Mouse (Mus musculus): ENCODE data around the gene Pth1r. TPM values are rescaled to one million over a fixed set of nuclear protein-coding genes. Genes with fewer than 3 reads are reported as not detected.
A peak's percentile ranks its signal among the peaks of the same experiment; 100 is the strongest.

The Pth1r gene
- polyA plus RNA-seq, 1 experiment from 2014 or later = 35.7 TPM

- H3K4me2 ChIP-seq (replicated peaks) = no peak overlapping the region
- no peaks in the 10 kb centered on the region for H3K4me1 ChIP-seq
- H3K27ac ChIP-seq (replicated peaks) = no peak overlapping the region
- 92% methylated on average over 10 of the region's 10 CpGs for WGBS
- H3K9ac ChIP-seq (replicated peaks) = no peak overlapping the region
- H3K36me3 ChIP-seq = no peaks in the 10 kb centered on the region
- H3K4me3 ChIP-seq = no peak overlapping the region
- H3K9me3 ChIP-seq = no peaks in the 10 kb centered on the region
- ATAC-seq (ENCODE audit: low FRiP score, low read depth) = no peak
- H3K27me3 ChIP-seq = 0 out of 2 replicates have a peak, but pooled peaks cover 8% of the 10 kb centered on the region
These were observed 25.4 kb upstream of the Pth1r start for GRCm38 (mm10) chr9:110772336-110772735.

GRCm38 (mm10) chr9:110763405-110763804, 16.5 kb upstream of the Pth1r start:
- no peak overlapping the region for H3K27ac ChIP-seq (replicated peaks)
- H3K9ac ChIP-seq (replicated peaks) = no peak overlapping the region
- H3K36me3 ChIP-seq = no peaks in the 10 kb centered on the region
- no peaks in the 10 kb centered on the region for H3K4me1 ChIP-seq
- H3K4me3 ChIP-seq = no peak overlapping the region
- WGBS = 70% methylated on average over 2 of the region's 2 CpGs
- no peak overlapping the region for H3K4me2 ChIP-seq (replicated peaks)
- H3K27me3 ChIP-seq = peaks cover 4% of the 10 kb centered on the region; the same call in 1 of the 2 replicates
- no peaks in the 10 kb centered on the region for H3K9me3 ChIP-seq
- ATAC-seq (ENCODE audit: low FRiP score, low read depth) = no peak

GRCm38 (mm10) chr9:110762763-110763162, 15.8 kb upstream of the Pth1r start:
- no peak overlapping the region for H3K4me2 ChIP-seq (replicated peaks)
- H3K27me3 ChIP-seq = peaks cover 4% of the 10 kb centered on the region; the same call in 1 of the 2 replicates
- H3K36me3 ChIP-seq = no peaks in the 10 kb centered on the region
- H3K9ac ChIP-seq (replicated peaks) = no peak overlapping the region
- no peaks in the 10 kb centered on the region for H3K4me1 ChIP-seq
- H3K4me3 ChIP-seq = no peak overlapping the region
- no peaks in the 10 kb centered on the region for H3K9me3 ChIP-seq
- H3K27ac ChIP-seq (replicated peaks) = no peak overlapping the region
- 83% methylated on average over 10 of the region's 10 CpGs for WGBS
- no peak for ATAC-seq (ENCODE audit: low FRiP score, low read depth)

- no peaks in the 10 kb centered on the region for H3K36me3 ChIP-seq
- H3K4me1 ChIP-seq = no peaks in the 10 kb centered on the region
- H3K4me2 ChIP-seq (replicated peaks) = no peak overlapping the region
- no peaks in the 10 kb centered on the region for H3K9me3 ChIP-seq
- no peak overlapping the region for H3K9ac ChIP-seq (replicated peaks)
- H3K4me3 ChIP-seq = no peak overlapping the region
- WGBS = 78% methylated on average over 8 of the region's 8 CpGs
- H3K27me3 ChIP-seq = peaks cover 4% of the 10 kb centered on the region; the same call in 1 of the 2 replicates
- no peak for ATAC-seq (ENCODE audit: low FRiP score, low read depth)
- H3K27ac ChIP-seq (replicated peaks) = no peak overlapping the region
These were observed 13.9 kb upstream of the Pth1r start for GRCm38 (mm10) chr9:110760886-110761285.

- Histone ChIP-seq H3K36me3 (no peaks in the 10 kb centered on the region), H3K9me3 (no peaks in the 10 kb centered on the region), H3K9ac (replicated peaks) (no peak overlapping the region), H3K27ac (replicated peaks) (no peak overlapping the region), H3K4me1 (no peaks in the 10 kb centered on the region), H3K4me3 (no peak overlapping the region), H3K27me3 (peaks cover 2% of the 10 kb centered on the region; the same call in 1 of the 2 replicates), H3K4me2 (replicated peaks) (no peak overlapping the region)
- 70% methylated on average over 2 of the region's 2 CpGs for WGBS
- peak; percentile 38; the same call in 1 of the 2 replicates for ATAC-seq (ENCODE audit: low FRiP score, low read depth)
These were observed 12.3 kb upstream of the Pth1r start for GRCm38 (mm10) chr9:110759265-110759664.

- WGBS = 78% methylated on average over 8 of the region's 8 CpGs
- H3K9ac ChIP-seq (replicated peaks) = no peak overlapping the region
- H3K4me3 ChIP-seq = no peak overlapping the region
- H3K36me3 ChIP-seq = no peaks in the 10 kb centered on the region
- no peaks in the 10 kb centered on the region for H3K9me3 ChIP-seq
- no peak for ATAC-seq (ENCODE audit: low FRiP score, low read depth)
- no peak overlapping the region for H3K4me2 ChIP-seq (replicated peaks)
- H3K27me3 ChIP-seq = no peaks in the 10 kb centered on the region
- H3K27ac ChIP-seq (replicated peaks) = no peak overlapping the region
- H3K4me1 ChIP-seq = no peaks in the 10 kb centered on the region
These were observed 11.7 kb upstream of the Pth1r start for GRCm38 (mm10) chr9:110758605-110759004.

- H3K4me3 ChIP-seq = no peak overlapping the region
- H3K9me3 ChIP-seq = no peaks in the 10 kb centered on the region
- H3K4me1 ChIP-seq = no peaks in the 10 kb centered on the region
- no peak overlapping the region for H3K27ac ChIP-seq (replicated peaks)
- no peak overlapping the region for H3K9ac ChIP-seq (replicated peaks)
- H3K36me3 ChIP-seq = no peaks in the 10 kb centered on the region
- 89% methylated on average over 5 of the region's 5 CpGs for WGBS
- no peak for ATAC-seq (ENCODE audit: low FRiP score, low read depth)
- no peaks in the 10 kb centered on the region for H3K27me3 ChIP-seq
- H3K4me2 ChIP-seq (replicated peaks) = no peak overlapping the region
These were observed 10.9 kb upstream of the Pth1r start for GRCm38 (mm10) chr9:110757816-110758215.

GRCm38 (mm10) chr9:110753773-110754172, 6.8 kb upstream of the Pth1r start:
- Histone ChIP-seq H3K36me3 (no peaks in the 10 kb centered on the region), H3K27me3 (peaks cover 6% of the 10 kb centered on the region; the same call in 1 of the 2 replicates), H3K27ac (replicated peaks) (no peak overlapping the region), H3K4me1 (no peaks in the 10 kb centered on the region), H3K4me3 (no peak overlapping the region), H3K9ac (replicated peaks) (no peak overlapping the region), H3K9me3 (no peaks in the 10 kb centered on the region), H3K4me2 (replicated peaks) (no peak overlapping the region)
- ATAC-seq (ENCODE audit: low FRiP score, low read depth) = no peak
- 92% methylated on average over 4 of the region's 4 CpGs for WGBS

- Histone ChIP-seq H3K4me3 (no peak overlapping the region), H3K36me3 (no peaks in the 10 kb centered on the region), H3K27me3 (peaks cover 11% of the 10 kb centered on the region; the same call in 1 of the 2 replicates), H3K27ac (replicated peaks) (no peak overlapping the region), H3K9me3 (no peaks in the 10 kb centered on the region), H3K9ac (replicated peaks) (no peak overlapping the region), H3K4me1 (no peaks in the 10 kb centered on the region), H3K4me2 (replicated peaks) (no peak overlapping the region)
- ATAC-seq (ENCODE audit: low FRiP score, low read depth) = no peak
- WGBS = 66% methylated on average over 4 of the region's 4 CpGs
These were observed 6.0 kb upstream of the Pth1r start for GRCm38 (mm10) chr9:110752917-110753435.

- peaks cover 11% of the 10 kb centered on the region; the same call in 1 of the 2 replicates for H3K27me3 ChIP-seq
- 82% methylated on average over 5 of the region's 5 CpGs for WGBS
These were observed 4.5 kb upstream of the Pth1r start for GRCm38 (mm10) chr9:110751412-110751811.

GRCm38 (mm10) chr9:110750404-110751187, 3.7 kb upstream of the Pth1r start:
- Histone ChIP-seq H3K27ac (replicated peaks) (no peak overlapping the region), H3K4me1 (no peaks in the 10 kb centered on the region), H3K9me3 (no peaks in the 10 kb centered on the region), H3K4me2 (replicated peaks) (no peak overlapping the region), H3K36me3 (no peaks in the 10 kb centered on the region), H3K9ac (replicated peaks) (no peak overlapping the region), H3K4me3 (no peak overlapping the region), H3K27me3 (peaks cover 18% of the 10 kb centered on the region)
- 54% methylated on average over 14 of the region's 14 CpGs for WGBS
- ATAC-seq (ENCODE audit: low FRiP score, low read depth) = no peak

More at GRCm38 (mm10) chr9:110751412-110751811, 4.5 kb upstream of the Pth1r start:
- H3K27ac ChIP-seq (replicated peaks) = no peak overlapping the region
- no peaks in the 10 kb centered on the region for H3K4me1 ChIP-seq
- no peak overlapping the region for H3K9ac ChIP-seq (replicated peaks)
- no peak overlapping the region for H3K4me3 ChIP-seq
- ATAC-seq (ENCODE audit: low FRiP score, low read depth) = no peak
- H3K36me3 ChIP-seq = no peaks in the 10 kb centered on the region
- H3K9me3 ChIP-seq = no peaks in the 10 kb centered on the region
- H3K4me2 ChIP-seq (replicated peaks) = no peak overlapping the region

- H3K9ac ChIP-seq (replicated peaks) = no peak overlapping the region
- no peak for ATAC-seq (ENCODE audit: low FRiP score, low read depth)
- H3K27ac ChIP-seq (replicated peaks) = no peak overlapping the region
- H3K27me3 ChIP-seq = peaks cover 39% of the 10 kb centered on the region
- no peak overlapping the region for H3K4me3 ChIP-seq
- H3K36me3 ChIP-seq = no peaks in the 10 kb centered on the region
- no peaks in the 10 kb centered on the region for H3K9me3 ChIP-seq
- H3K4me1 ChIP-seq = peaks cover 3% of the 10 kb centered on the region; the same call in 1 of the 2 replicates
- WGBS = 78% methylated on average over 2 of the region's 2 CpGs
- no peak overlapping the region for H3K4me2 ChIP-seq (replicated peaks)
These were observed 1.5 kb upstream of the Pth1r start for GRCm38 (mm10) chr9:110748451-110748850.
